Mouse (Mus musculus) midbrain, embryonic 15.5 days (tissue): ENCODE data around the gene Dnah2. TPM values are rescaled to one million over a fixed set of nuclear protein-coding genes. Genes with fewer than 3 reads are reported as not detected.

Experiments used
- ATAC-seq: fragments of 200-750 bp; cut with Nextera tagmentation; replicated peaks from 2 replicates; pipeline ENCODE4 v1.8.0; 2017; ENCODE audit warnings: moderate TSS enrichment
- H3K27ac ChIP-seq: fragments of 300-500 bp; sonication (generic); 2 replicates; pipeline ENCODE4 v1.5.1; 2015; ENCODE audit warnings: mild to moderate bottlenecking, inconsistent platforms
- H3K27me3 ChIP-seq: fragments of 300-500 bp; sonication (generic); replicated peaks from 2 replicates; pipeline ENCODE4 v1.6.1; 2015; ENCODE audit warnings: inconsistent platforms
- H3K36me3 ChIP-seq: fragments of 300-500 bp; sonication (generic); replicated peaks from 2 replicates; pipeline ENCODE4 v1.6.1; 2015; ENCODE audit warnings: inconsistent platforms
- H3K4me1 ChIP-seq: fragments of 300-500 bp; sonication (generic); 2 replicates; pipeline ENCODE4 v1.6.1; 2015; ENCODE audit warnings: inconsistent platforms
- H3K4me2 ChIP-seq: fragments of 300-500 bp; sonication (generic); 2 replicates; pipeline ENCODE4 v1.6.1; 2015; ENCODE audit warnings: inconsistent platforms, mild to moderate bottlenecking, moderate library complexity
- H3K4me3 ChIP-seq: fragments of 300-500 bp; sonication (generic); 2 replicates; pipeline ENCODE4 v1.5.1; 2015; ENCODE audit warnings: mild to moderate bottlenecking, inconsistent platforms
- H3K9ac ChIP-seq: fragments of 300-500 bp; sonication (generic); 2 replicates; pipeline ENCODE4 v1.6.1; 2015; ENCODE audit warnings: mild to moderate bottlenecking, inconsistent platforms
- H3K9me3 ChIP-seq: fragments of 300-500 bp; sonication (generic); 2 replicates; pipeline ENCODE4 v1.6.1; 2016; ENCODE audit warnings: inconsistent platforms
- WGBS: fragments of 180-500 bp; shearing (Covaris S2); methylation state at CpG from one replicate; pipeline ENCODE4 v1.1.7; 2015; ENCODE audit warnings: mixed read lengths; 5-methylcytosine and 5-hydroxymethylcytosine counted together
- polyA plus RNA-seq: library from polyadenylated mRNA; unstranded; fragments of >200 nt; fragmentation: Nextera tagmentation; extraction: Ambion mirVana; gene quantifications from 2 replicates; pipeline ENCODE4 v1.2.1, GENCODE M21; 2015

Dnah2 gene
- polyA plus RNA-seq, 1 experiment from 2014 or later: 5.7 TPM

DNA sequence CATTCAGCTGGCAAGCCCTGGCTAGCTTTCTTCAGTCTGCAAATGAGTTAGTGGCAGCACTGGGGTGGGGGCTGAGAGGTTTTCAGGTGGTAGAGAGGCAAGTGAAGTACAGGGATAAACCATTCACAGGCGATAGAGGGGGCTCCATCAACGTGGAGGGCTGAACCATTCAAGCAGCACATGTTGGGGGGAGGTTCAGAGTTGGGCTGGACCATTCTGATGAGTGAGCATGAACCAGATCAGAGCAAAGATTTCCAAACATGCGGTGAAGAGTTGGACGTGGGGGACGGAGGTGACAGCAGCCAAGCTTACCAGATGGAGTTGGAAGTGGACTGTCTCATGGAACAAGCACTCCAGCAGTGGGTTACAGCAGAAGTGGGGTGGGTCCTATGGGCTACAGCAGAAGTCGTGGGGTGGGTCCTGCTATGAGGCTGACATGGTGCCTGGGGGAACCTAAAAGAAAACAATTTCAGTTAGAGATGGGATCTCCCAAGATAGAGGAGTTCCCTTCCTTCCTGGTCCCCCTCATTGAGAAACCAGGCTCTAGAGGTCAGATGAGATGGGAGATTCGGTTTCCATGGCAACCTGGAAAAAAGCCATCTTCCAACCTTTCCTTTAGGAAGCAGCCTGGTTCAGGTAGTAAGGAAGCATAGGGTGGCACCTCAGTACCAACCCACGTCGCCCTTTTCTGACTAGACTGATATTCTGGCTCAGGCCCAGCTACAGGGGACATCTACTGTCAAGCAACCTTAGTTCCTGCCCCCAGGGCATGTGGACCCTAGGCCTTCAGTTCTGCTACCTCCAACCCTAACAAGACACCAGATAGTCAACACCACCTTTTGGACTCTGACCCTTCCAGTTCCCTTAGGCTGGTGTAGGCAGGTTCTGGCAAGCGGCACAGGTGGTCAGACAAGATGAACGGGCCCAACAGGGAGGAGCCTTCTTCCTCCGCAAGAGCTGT is 135.4 kb downstream of the Dnah2 start, which contains the start of gene Kdm6b:
Kdm6b (minus strand) TSS at position 455 of the 961 bp plus-strand sequence.
- Histone ChIP-seq H3K27me3 (no peaks in the 10 kb centered on the region), H3K36me3 (0 out of 2 replicates have a peak, but pooled peaks cover 11% of the 10 kb centered on the region), H3K9ac (peak within 1 kb of the TSS; percentile 82), H3K4me2 (peak within 1 kb of the TSS; percentile 85), H3K9me3 (no peaks in the 10 kb centered on the region), H3K4me1 (peaks cover 77% of the 10 kb centered on the region), H3K27ac (peak within 1 kb of the TSS; percentile 96), H3K4me3 (peak within 1 kb of the TSS; percentile 55)
- ATAC-seq: no peak
- WGBS: 28% methylated on average over 12 of the region's 12 CpGs

GRCm38 (mm10) chr11:69412548-69412947 is 136.4 kb downstream of the Dnah2 start:
- Histone ChIP-seq H3K36me3 (0 out of 2 replicates have a peak, but pooled peaks cover 13% of the 10 kb centered on the region), H3K9me3 (no peaks in the 10 kb centered on the region), H3K4me3 (peak overlapping the region; percentile 55), H3K9ac (peak overlapping the region; percentile 82), H3K27me3 (no peaks in the 10 kb centered on the region), H3K4me2 (peak overlapping the region; percentile 85), H3K4me1 (peaks cover 77% of the 10 kb centered on the region), H3K27ac (peak overlapping the region; percentile 96)
- WGBS: 56% methylated on average over 7 of the region's 7 CpGs
- no peak for ATAC-seq

- peaks cover 21% of the 10 kb centered on the region; the same call in 1 of the 2 replicates for H3K36me3 ChIP-seq
- H3K27ac ChIP-seq: peak overlapping the region; percentile 96
- peak overlapping the region; percentile 85 for H3K4me2 ChIP-seq
- H3K27me3 ChIP-seq: no peaks in the 10 kb centered on the region
- no peak for ATAC-seq
- H3K9me3 ChIP-seq: no peaks in the 10 kb centered on the region
- peaks cover 70% of the 10 kb centered on the region for H3K4me1 ChIP-seq
- peak overlapping the region; percentile 82 for H3K9ac ChIP-seq
- WGBS: under 1% methylated on average over 39 of the region's 39 CpGs
- H3K4me3 ChIP-seq: peak overlapping the region; percentile 55
Measured at GRCm38 (mm10) chr11:69411538-69412203, 137.2 kb downstream of the Dnah2 start.

- H3K27ac ChIP-seq: peak overlapping the region; percentile 96
- H3K4me2 ChIP-seq: peak overlapping the region; percentile 85
- H3K27me3 ChIP-seq: no peaks in the 10 kb centered on the region
- peak overlapping the region; percentile 82 for H3K9ac ChIP-seq
- peak overlapping the region; percentile 55 for H3K4me3 ChIP-seq
- no peaks in the 10 kb centered on the region for H3K9me3 ChIP-seq
- H3K4me1 ChIP-seq: peaks cover 69% of the 10 kb centered on the region
- ATAC-seq: peak; percentile 48
- H3K36me3 ChIP-seq: peaks cover 26% of the 10 kb centered on the region
- WGBS: under 1% methylated on average over 26 of the region's 26 CpGs
Measured at GRCm38 (mm10) chr11:69411073-69411535, 137.8 kb downstream of the Dnah2 start.

DNA sequence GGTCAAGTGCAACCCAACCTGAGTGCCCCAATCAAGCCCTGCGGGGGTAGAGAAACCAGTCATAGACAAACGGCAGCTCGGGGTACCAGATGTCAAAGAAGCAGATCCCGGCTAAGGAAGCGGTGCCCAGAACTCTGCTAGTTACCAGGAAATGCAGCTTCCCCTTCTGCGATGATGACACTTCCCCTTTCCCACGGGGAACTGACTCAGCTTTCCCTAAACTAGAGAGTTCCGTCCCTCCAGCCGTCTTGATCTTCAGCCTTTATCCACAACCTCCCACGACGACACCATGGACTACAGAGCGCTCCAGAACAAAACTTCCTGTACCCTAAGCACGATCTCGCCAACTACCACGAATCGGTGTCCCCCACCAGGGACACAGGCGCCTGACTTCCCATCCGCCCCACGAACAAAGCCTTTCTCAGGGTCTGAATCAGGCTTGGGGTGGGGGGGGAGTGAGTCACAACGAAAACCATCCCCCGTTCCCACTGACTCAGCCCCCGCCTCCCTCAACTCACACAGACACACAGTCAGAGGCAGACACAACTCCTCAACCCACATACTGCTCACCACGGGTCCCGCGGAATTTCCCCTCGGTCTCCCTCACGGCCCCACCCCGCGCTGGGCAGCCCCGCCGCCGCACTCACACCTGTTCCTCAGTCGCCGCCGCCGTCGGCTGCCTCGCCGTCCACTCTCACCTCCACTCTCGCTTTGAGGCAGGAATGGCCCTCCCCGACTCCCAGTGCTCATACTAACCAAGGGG is 138.4 kb downstream of the Dnah2 start:
- Histone ChIP-seq H3K27me3 (no peaks in the 10 kb centered on the region), H3K9me3 (no peaks in the 10 kb centered on the region), H3K27ac (peak overlapping the region; percentile 96), H3K4me3 (peak overlapping the region; percentile 55), H3K36me3 (peaks cover 32% of the 10 kb centered on the region), H3K4me2 (peak overlapping the region; percentile 85), H3K4me1 (peaks cover 69% of the 10 kb centered on the region), H3K9ac (peak overlapping the region; percentile 82)
- under 1% methylated on average over 41 of the region's 41 CpGs for WGBS
- peak; percentile 17; the same call in 1 of the 2 replicates for ATAC-seq

GRCm38 (mm10) chr11:69410045-69410309 is 138.9 kb downstream of the Dnah2 start:
- 0% methylated on average over 18 of the region's 18 CpGs for WGBS
- Histone ChIP-seq H3K27me3 (no peaks in the 10 kb centered on the region), H3K9me3 (no peaks in the 10 kb centered on the region), H3K9ac (peak overlapping the region; percentile 82), H3K36me3 (peaks cover 36% of the 10 kb centered on the region), H3K27ac (peak overlapping the region; percentile 96), H3K4me1 (peaks cover 68% of the 10 kb centered on the region), H3K4me2 (peak overlapping the region; percentile 85), H3K4me3 (peak overlapping the region; percentile 55)
- no peak for ATAC-seq

- H3K27me3 ChIP-seq: no peaks in the 10 kb centered on the region
- peak overlapping the region; percentile 82 for H3K9ac ChIP-seq
- H3K27ac ChIP-seq: peak overlapping the region; percentile 96
- peaks cover 40% of the 10 kb centered on the region for H3K36me3 ChIP-seq
- peaks cover 63% of the 10 kb centered on the region for H3K4me1 ChIP-seq
- H3K9me3 ChIP-seq: no peaks in the 10 kb centered on the region
- peak overlapping the region; percentile 55 for H3K4me3 ChIP-seq
- WGBS: under 1% methylated on average over 46 of the region's 46 CpGs
- H3K4me2 ChIP-seq: peak overlapping the region; percentile 85
- 0 out of 2 replicates have a peak, but pooled peaks have one; percentile 16 for ATAC-seq
Measured at GRCm38 (mm10) chr11:69409378-69410044, 139.4 kb downstream of the Dnah2 start.

DNA sequence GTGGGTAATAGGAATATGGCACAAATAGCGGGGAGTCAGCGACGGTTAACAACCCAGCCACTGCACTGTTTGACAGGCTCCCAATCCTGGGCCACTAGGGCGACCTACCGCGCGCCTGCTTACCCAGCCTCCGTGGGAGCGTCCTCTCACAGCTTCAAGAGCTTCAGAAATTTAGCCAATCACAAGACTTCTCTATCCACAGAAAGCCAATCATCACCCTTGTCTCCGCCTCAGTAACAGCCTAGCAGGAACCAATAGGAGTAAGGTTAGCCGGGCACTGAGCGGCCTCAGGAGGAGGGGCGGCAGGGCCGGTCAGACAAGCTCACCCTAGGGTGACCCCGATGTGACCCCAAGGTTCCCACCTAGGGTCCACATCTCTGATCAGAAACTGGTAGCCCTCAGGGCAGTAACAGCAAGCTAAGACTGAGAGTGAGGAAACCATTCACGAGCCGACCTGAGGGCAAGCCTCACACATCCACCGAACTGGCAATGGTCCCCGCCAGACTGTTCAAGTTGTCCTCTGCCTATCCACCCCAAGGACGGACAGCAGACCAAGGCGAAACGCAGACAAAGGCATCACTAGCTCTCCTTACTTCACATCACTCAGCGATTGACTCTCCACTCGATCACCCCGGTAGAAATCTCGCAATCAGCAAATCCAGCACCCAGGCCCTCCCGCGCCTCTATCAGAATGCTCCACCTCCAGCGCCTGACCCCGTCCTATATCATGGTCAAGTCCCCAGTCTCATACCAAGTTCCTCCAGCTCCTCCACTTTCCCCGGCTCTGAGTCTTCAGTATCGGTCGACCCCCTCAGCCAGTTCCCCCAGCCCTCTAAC is 140.2 kb downstream of the Dnah2 start:
- no peaks in the 10 kb centered on the region for H3K9me3 ChIP-seq
- H3K27me3 ChIP-seq: no peaks in the 10 kb centered on the region
- H3K4me2 ChIP-seq: peak overlapping the region; percentile 85
- H3K9ac ChIP-seq: peak overlapping the region; percentile 82
- peaks cover 56% of the 10 kb centered on the region for H3K4me1 ChIP-seq
- under 1% methylated on average over 33 of the region's 33 CpGs for WGBS
- peak; percentile 73 for ATAC-seq
- peaks cover 47% of the 10 kb centered on the region for H3K36me3 ChIP-seq
- peak overlapping the region; percentile 96 for H3K27ac ChIP-seq
- peak overlapping the region; percentile 55 for H3K4me3 ChIP-seq

- 90% methylated on average over 4 of the region's 4 CpGs for WGBS
- H3K9ac ChIP-seq: no peak overlapping the region
- H3K4me3 ChIP-seq: no peak overlapping the region
- H3K36me3 ChIP-seq: peaks cover 50% of the 10 kb centered on the region
- no peaks in the 10 kb centered on the region for H3K27me3 ChIP-seq
- ATAC-seq: no peak
- H3K9me3 ChIP-seq: no peaks in the 10 kb centered on the region
- peaks cover 45% of the 10 kb centered on the region for H3K4me1 ChIP-seq
- H3K4me2 ChIP-seq: 0 out of 2 replicates have a peak overlapping the region, but pooled peaks have one; percentile 85
- peak overlapping the region; percentile 96; the same call in 1 of the 2 replicates for H3K27ac ChIP-seq
Measured at GRCm38 (mm10) chr11:69407724-69408004, 141.2 kb downstream of the Dnah2 start.

- Histone ChIP-seq H3K9ac (no peak overlapping the region), H3K9me3 (no peaks in the 10 kb centered on the region), H3K4me1 (peaks cover 39% of the 10 kb centered on the region), H3K27ac (no peak overlapping the region), H3K36me3 (peaks cover 51% of the 10 kb centered on the region), H3K4me3 (no peak overlapping the region), H3K27me3 (no peaks in the 10 kb centered on the region), H3K4me2 (no peak overlapping the region)
- 90% methylated on average over 16 of the region's 16 CpGs for WGBS
- ATAC-seq: no peak
Measured at GRCm38 (mm10) chr11:69406867-69407723, 141.8 kb downstream of the Dnah2 start.
